Mouse (Mus musculus): ENCODE results near the gene Pm20d1.

GRCm38 (mm10) chr1:131827787-131828258 lies 30.6 kb downstream of the Pm20d1 start:
- TF ChIP-seq POLR2A (IDR thresholded peaks at IDR 0.05; ENCODE audit: insufficient read depth, low read depth, low read length) (peak; percentile 93), CTCF (IDR thresholded peaks at IDR 0.05) (no peak)

Measured in heart, adult 2 months (tissue).